In genomic region chr19:29482637-29483036, GRCm38 (mm10) we compare ENCODE assay signal across 12 mouse cellular contexts.
"Had no signal": no experiment of that assay in that cellular context is flagged by ENCODE, and none has a peak within 500 bp of the region (broad histone marks: within the 10 kb centered on the region; RNA-seq: fewer than 3 reads in every experiment).

No protein-coding gene starts in this region.

- H3K9me3 ChIP-seq: limb, embryonic 13.5 days; midbrain, embryonic 15.5 days had no signal

- H3K4me1 ChIP-seq: midbrain, embryonic 15.5 days had no signal

- H3K9ac ChIP-seq: limb, embryonic 13.5 days; lung, embryonic 14.5 days; midbrain, embryonic 15.5 days had no signal

- ATAC-seq: midbrain, embryonic 15.5 days had no signal

- H3K36me3 ChIP-seq: limb, embryonic 13.5 days; midbrain, embryonic 15.5 days had no signal

- H3K27ac ChIP-seq: layer of hippocampus, adult 2 months; limb, embryonic 13.5 days; midbrain, embryonic 15.5 days had no signal

- H3K4me3 ChIP-seq: layer of hippocampus, adult 2 months; limb, embryonic 13.5 days; midbrain, embryonic 15.5 days had no signal

- H3K27me3 ChIP-seq: limb, embryonic 13.5 days; midbrain, embryonic 15.5 days had no signal

- DNase-seq: kidney, adult 18-20 months; kidney, postnatal 10 days; kidney, postnatal 4 days; lung, embryonic 14.5 days; lung, postnatal 10 days; lung, postnatal 4 days; thymus, adult 18-20 months; thymus, postnatal 14 days had no signal

- H3K4me2 ChIP-seq: limb, embryonic 13.5 days; liver, embryonic 11.5 days; lung, embryonic 14.5 days; midbrain, embryonic 15.5 days had no signal
